12 mouse cellular contexts compared by ENCODE assay signal in the genomic region with DNA sequence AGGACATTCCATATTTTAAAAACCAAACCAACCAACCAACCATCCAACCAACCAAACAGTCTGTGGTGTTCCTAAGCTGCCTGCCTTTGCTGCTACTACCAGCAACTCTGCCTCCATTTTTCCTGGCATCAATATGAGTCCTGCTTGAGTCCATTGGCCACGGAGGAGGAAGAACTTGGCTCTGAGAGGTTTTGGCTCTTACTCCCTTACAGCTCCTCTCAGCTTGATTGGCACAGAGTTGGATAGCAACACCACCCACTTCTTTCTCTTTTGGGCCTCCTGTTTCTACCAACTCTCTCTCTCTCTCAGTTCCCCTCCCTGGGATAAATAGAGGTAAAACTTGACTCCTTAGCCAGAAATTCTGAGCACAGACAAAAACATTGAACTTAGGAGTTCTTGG.
DNase-seq lines count a peak whose midpoint lies in the region; ATAC-seq lines count a peak whose summit lies in the region.
"Had no signal": no experiment of that assay in that cellular context is flagged by ENCODE, and none has a peak within 500 bp of the region (broad histone marks: within the 10 kb centered on the region; RNA-seq: fewer than 3 reads in every experiment).

No protein-coding gene starts in this region.

- H3K9me3 ChIP-seq in heart, embryonic 12.5 days (replicated peaks): no peaks in the 10 kb centered on the region
- H3K9me3 ChIP-seq: heart, embryonic 13.5 days; limb, embryonic 13.5 days; megakaryocyte, embryonic 14.5 days; stomach, embryonic 15.5 days had no signal

- peak; percentile 89 for DNase-seq in heart, adult 11 months
- peak; percentile 19 for DNase-seq in adipocyte (ENCODE audit: low spot score)
- peak; percentile 77 to 88 for DNase-seq in cerebellum, postnatal 14 days
- peak; percentile 4 for DNase-seq in left cerebral cortex, adult 11 months (ENCODE audit: low spot score)
- no peak for DNase-seq in kidney, adult 8-10 months
- DNase-seq in retina, postnatal 1 day: no peak
- DNase-seq in gastrocnemius, postnatal 4 days (ENCODE audit: low spot score in 2 of 2): no peak

- H3K4me2 ChIP-seq in heart, embryonic 12.5 days: no peak overlapping the region
- H3K4me2 ChIP-seq: heart, embryonic 13.5 days; limb, embryonic 13.5 days; stomach, embryonic 15.5 days had no signal

- ATAC-seq in heart, embryonic 12.5 days (ENCODE audit: insufficient number of reproducible peaks, low FRiP score): no peak

- WGBS in heart, embryonic 12.5 days: 48% methylated on average over 1 of the region's 1 CpGs

- no peak overlapping the region for H3K27ac ChIP-seq in heart, embryonic 12.5 days (ENCODE audit: poor library complexity, severe bottlenecking)
- H3K27ac ChIP-seq: heart, embryonic 13.5 days; limb, embryonic 13.5 days; stomach, embryonic 15.5 days had no signal

- no peaks in the 10 kb centered on the region for H3K4me1 ChIP-seq in heart, embryonic 12.5 days (replicated peaks)
- H3K4me1 ChIP-seq: heart, embryonic 13.5 days; megakaryocyte, embryonic 14.5 days; stomach, embryonic 15.5 days had no signal

- no peaks in the 10 kb centered on the region for H3K36me3 ChIP-seq in heart, embryonic 12.5 days
- H3K36me3 ChIP-seq: heart, embryonic 13.5 days; limb, embryonic 13.5 days; stomach, embryonic 15.5 days had no signal

- no peak overlapping the region for H3K9ac ChIP-seq in heart, embryonic 12.5 days
- H3K9ac ChIP-seq: heart, embryonic 13.5 days; limb, embryonic 13.5 days; stomach, embryonic 15.5 days had no signal

- no peak overlapping the region for H3K4me3 ChIP-seq in heart, embryonic 12.5 days
- H3K4me3 ChIP-seq: heart, embryonic 13.5 days; limb, embryonic 13.5 days; megakaryocyte, embryonic 14.5 days; stomach, embryonic 15.5 days had no signal

- H3K27me3 ChIP-seq in heart, embryonic 12.5 days (replicated peaks): no peaks in the 10 kb centered on the region
- H3K27me3 ChIP-seq: heart, embryonic 13.5 days; limb, embryonic 13.5 days; megakaryocyte, embryonic 14.5 days; stomach, embryonic 15.5 days had no signal

Comparison
In these comparisons a context has a peak if more than half of its experiments do, and no peak if none do; other contexts are left out.
1. DNase-seq: peak in heart, adult 11 months (single experiment), adipocyte (single experiment), cerebellum, postnatal 14 days (2 of 2) and left cerebral cortex, adult 11 months (single experiment); none in kidney, adult 8-10 months (0 of 2), retina, postnatal 1 day (single experiment) and gastrocnemius, postnatal 4 days (0 of 2).